Mouse (Mus musculus): Measurements from ENCODE around the gene Hinfp. TPM values are rescaled to one million over a fixed set of nuclear protein-coding genes. Genes with fewer than 3 reads are reported as not detected.

Gene Hinfp
- polyA plus RNA-seq, 1 experiment from 2014 or later: 23.6 TPM

DNA sequence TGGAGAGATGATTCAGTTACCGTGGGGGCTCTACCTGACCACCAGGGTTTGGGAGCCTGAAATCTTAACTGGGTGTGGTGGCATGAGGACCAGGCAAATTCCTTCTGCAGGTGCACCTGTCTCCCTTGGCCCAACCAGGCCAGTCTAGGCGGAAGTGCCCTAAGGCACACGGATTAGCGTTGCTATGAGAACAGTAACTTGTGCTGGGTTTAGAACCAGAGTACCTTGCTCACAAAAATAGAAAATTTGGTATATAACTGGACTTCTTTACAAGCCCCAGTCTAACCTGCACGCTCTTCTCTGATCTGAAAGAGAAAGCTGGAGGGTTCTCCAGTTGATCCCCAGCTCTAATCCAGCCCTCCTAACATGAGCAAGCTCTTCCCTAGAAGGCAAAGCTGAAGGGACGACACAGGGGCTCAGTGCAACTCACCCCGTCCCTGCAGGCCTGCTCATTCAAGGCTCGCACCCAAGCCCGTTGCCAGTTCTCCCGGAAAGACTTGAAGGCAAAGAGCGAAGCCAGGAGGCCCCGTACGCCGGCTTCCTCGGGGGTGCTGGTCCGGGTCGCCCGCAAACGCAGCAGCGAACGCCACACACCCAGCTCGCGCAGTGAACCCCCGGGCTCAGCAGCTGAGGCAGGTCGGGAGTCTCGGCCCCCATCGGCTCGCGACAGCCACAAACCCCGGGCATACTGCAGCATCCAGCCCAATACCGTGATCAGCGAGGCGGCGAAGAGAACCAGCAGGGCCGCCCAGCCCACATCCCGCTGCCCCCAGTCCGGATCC, 13.8 kb upstream of the Hinfp start:
- Histone ChIP-seq H3K27me3 (ENCODE audit: control insufficient read depth, insufficient read depth, low read length) (no peaks in the 10 kb centered on the region), H3K4me1 (ENCODE audit: control insufficient read depth, insufficient read depth, low read length) (peaks cover 21% of the 10 kb centered on the region), H3K36me3 (ENCODE audit: control insufficient read depth, insufficient read depth, low read length) (peaks cover 6% of the 10 kb centered on the region), H3K4me2 (ENCODE audit: low read depth) (peak overlapping the region; percentile 93), H3K9me3 (ENCODE audit: control insufficient read depth, low read length) (no peaks in the 10 kb centered on the region), H3K4me3 (ENCODE audit: low read depth, low read length) (peak overlapping the region; percentile 91), H3K9ac (ENCODE audit: low read length) (peak overlapping the region; percentile 85), H3K27ac (ENCODE audit: low read depth, low read length) (no peak overlapping the region)
- 3% methylated on average over 36 of the region's 37 CpGs for WGBS
- peak; percentile 49 for DNase-seq (ENCODE audit: low spot score)
- ATAC-seq (ENCODE audit: insufficient read depth, low FRiP score, low TSS enrichment): 0 out of 2 replicates have a peak, but pooled peaks have one; percentile 23

- ATAC-seq (ENCODE audit: insufficient read depth, low FRiP score, low TSS enrichment): no peak
- no peak overlapping the region for H3K27ac ChIP-seq (ENCODE audit: low read depth, low read length)
- 44% methylated on average over 3 of the region's 3 CpGs for whole genome bisulfite sequencing
Observed at GRCm38 (mm10) chr9:44318826-44319095, 13.3 kb upstream of the Hinfp start.

DNA sequence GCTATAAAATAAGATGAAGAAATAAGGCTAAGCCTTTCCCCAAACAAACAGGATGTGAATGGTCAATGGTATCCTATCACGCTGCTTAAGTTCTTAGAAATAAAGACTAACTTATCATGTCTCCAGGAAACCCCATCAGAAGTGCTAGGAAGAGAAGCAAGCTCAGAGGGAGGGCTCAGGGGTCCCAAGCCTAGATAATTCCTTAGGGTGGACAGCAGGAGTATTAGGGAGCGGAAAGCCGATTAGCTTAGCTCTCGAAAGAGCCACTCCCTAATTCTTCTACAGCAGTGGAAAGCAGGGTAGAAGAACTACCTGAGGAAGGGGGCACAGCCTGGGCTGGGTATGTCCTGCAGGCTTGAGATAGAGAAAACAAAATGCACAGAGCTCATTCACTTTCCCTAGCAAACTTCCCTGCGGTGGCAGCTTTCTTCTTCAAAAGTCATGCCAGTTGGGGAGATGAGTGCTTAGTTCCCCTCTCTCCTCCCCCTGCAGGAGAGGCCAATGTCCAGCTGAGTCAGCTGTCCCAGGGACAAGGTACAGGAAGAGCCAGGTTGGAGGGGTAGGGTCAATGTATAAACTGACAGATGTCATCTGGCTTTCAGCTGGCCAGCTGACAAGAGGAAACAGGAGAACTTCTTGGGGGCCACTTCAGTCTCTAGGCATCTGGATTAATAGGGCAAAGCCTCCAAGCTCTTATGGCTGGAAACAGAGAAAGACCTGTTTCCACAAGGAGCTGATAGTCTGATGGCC, 12.8 kb upstream of the Hinfp start:
- H3K4me2 ChIP-seq (ENCODE audit: low read depth): peak overlapping the region; percentile 93
- 70% methylated on average over 5 of the region's 5 CpGs for WGBS
- peak overlapping the region; percentile 14 for H3K9ac ChIP-seq (ENCODE audit: low read length)
- H3K9me3 ChIP-seq (ENCODE audit: control insufficient read depth, low read length): no peaks in the 10 kb centered on the region
- DNase-seq (ENCODE audit: low spot score) (no peak), ATAC-seq (ENCODE audit: insufficient read depth, low FRiP score, low TSS enrichment) (no peak)
- no peaks in the 10 kb centered on the region for H3K27me3 ChIP-seq (ENCODE audit: control insufficient read depth, insufficient read depth, low read length)
- H3K4me3 ChIP-seq (ENCODE audit: low read depth, low read length): peak overlapping the region; percentile 91; the same call in 1 of the 2 replicates
- H3K36me3 ChIP-seq (ENCODE audit: control insufficient read depth, insufficient read depth, low read length): peaks cover 12% of the 10 kb centered on the region
- H3K4me1 ChIP-seq (ENCODE audit: control insufficient read depth, insufficient read depth, low read length): peaks cover 21% of the 10 kb centered on the region
- no peak overlapping the region for H3K27ac ChIP-seq (ENCODE audit: low read depth, low read length)

More at GRCm38 (mm10) chr9:44318826-44319095, 13.3 kb upstream of the Hinfp start:
- H3K27me3 ChIP-seq (ENCODE audit: control insufficient read depth, insufficient read depth, low read length): no peaks in the 10 kb centered on the region
- DNase-seq (ENCODE audit: low spot score): no peak
- H3K36me3 ChIP-seq (ENCODE audit: control insufficient read depth, insufficient read depth, low read length): peaks cover 9% of the 10 kb centered on the region
- H3K4me2 ChIP-seq (ENCODE audit: low read depth): peak overlapping the region; percentile 93
- H3K4me1 ChIP-seq (ENCODE audit: control insufficient read depth, insufficient read depth, low read length): peaks cover 21% of the 10 kb centered on the region
- H3K4me3 ChIP-seq (ENCODE audit: low read depth, low read length): peak overlapping the region; percentile 91
- no peaks in the 10 kb centered on the region for H3K9me3 ChIP-seq (ENCODE audit: control insufficient read depth, low read length)
- H3K9ac ChIP-seq (ENCODE audit: low read length): peak overlapping the region; percentile 14; the same call in 1 of the 2 replicates

DNA sequence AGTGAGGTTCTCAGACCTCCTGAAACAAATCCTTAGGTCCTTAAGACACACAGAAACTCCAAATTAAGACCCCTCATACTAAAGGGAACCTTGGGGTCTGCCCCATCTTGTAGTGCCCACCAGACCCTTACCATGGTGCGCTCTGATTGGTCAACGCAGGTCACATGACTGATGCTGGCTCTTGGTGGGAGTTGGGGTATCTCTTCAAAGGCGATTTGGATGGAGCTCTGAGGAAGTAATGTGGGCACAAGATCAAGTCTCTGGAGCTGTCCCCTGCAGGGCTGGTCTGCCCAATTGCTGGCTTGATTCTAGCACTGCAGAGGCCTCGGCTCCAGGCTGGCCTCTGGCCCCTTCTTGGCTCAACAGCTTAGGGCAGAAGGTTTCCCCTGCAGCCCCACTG, 12.0 kb upstream of the Hinfp start:
- Histone ChIP-seq H3K4me3 (ENCODE audit: low read depth, low read length) (no peak overlapping the region), H3K9me3 (ENCODE audit: control insufficient read depth, low read length) (no peaks in the 10 kb centered on the region), H3K36me3 (ENCODE audit: control insufficient read depth, insufficient read depth, low read length) (peaks cover 13% of the 10 kb centered on the region), H3K4me2 (ENCODE audit: low read depth) (no peak overlapping the region), H3K9ac (ENCODE audit: low read length) (no peak overlapping the region), H3K4me1 (ENCODE audit: control insufficient read depth, insufficient read depth, low read length) (peaks cover 21% of the 10 kb centered on the region), H3K27me3 (ENCODE audit: control insufficient read depth, insufficient read depth, low read length) (no peaks in the 10 kb centered on the region), H3K27ac (ENCODE audit: low read depth, low read length) (no peak overlapping the region)
- ATAC-seq (ENCODE audit: insufficient read depth, low FRiP score, low TSS enrichment) (no peak), DNase-seq (ENCODE audit: low spot score) (no peak)
- WGBS: 72% methylated on average over 4 of the region's 4 CpGs

DNA sequence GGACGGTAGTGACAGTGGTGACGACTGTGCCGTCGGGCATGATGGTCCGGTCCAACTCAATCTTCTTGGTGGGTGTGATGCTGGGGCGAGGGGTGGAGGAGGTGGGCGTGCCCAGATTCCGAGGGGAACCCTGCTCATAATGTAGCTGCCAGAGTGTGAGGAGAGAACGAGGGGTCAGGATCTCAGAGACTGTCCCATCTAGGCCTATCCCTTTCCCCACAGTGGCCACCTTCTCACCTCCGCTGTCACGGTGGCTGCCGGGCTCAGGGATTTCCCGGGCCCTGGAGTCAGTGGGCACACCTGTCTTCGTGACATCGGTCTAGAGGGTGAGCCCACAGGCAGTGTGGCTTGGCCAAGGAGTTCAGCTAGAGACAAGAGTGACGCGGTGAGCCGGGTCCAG, 9.4 kb upstream of the Hinfp start:
- Histone ChIP-seq H3K4me2 (ENCODE audit: low read depth) (no peak overlapping the region), H3K9me3 (ENCODE audit: control insufficient read depth, low read length) (no peaks in the 10 kb centered on the region), H3K4me1 (ENCODE audit: control insufficient read depth, insufficient read depth, low read length) (peaks cover 20% of the 10 kb centered on the region), H3K4me3 (ENCODE audit: low read depth, low read length) (no peak overlapping the region), H3K27me3 (ENCODE audit: control insufficient read depth, insufficient read depth, low read length) (no peaks in the 10 kb centered on the region), H3K9ac (ENCODE audit: low read length) (no peak overlapping the region), H3K27ac (ENCODE audit: low read depth, low read length) (no peak overlapping the region), H3K36me3 (ENCODE audit: control insufficient read depth, insufficient read depth, low read length) (peaks cover 13% of the 10 kb centered on the region)
- DNase-seq (ENCODE audit: low spot score) (no peak), ATAC-seq (ENCODE audit: insufficient read depth, low FRiP score, low TSS enrichment) (no peak)
- 93% methylated on average over 18 of the region's 18 CpGs for WGBS

- H3K4me3 ChIP-seq (ENCODE audit: low read depth, low read length): no peak overlapping the region
- H3K36me3 ChIP-seq (ENCODE audit: control insufficient read depth, insufficient read depth, low read length): peaks cover 13% of the 10 kb centered on the region
- DNase-seq (ENCODE audit: low spot score) (no peak), ATAC-seq (ENCODE audit: insufficient read depth, low FRiP score, low TSS enrichment) (no peak)
- H3K9me3 ChIP-seq (ENCODE audit: control insufficient read depth, low read length): no peaks in the 10 kb centered on the region
- 76% methylated on average over 4 of the region's 4 CpGs for WGBS
- H3K9ac ChIP-seq (ENCODE audit: low read length): no peak overlapping the region
- no peaks in the 10 kb centered on the region for H3K27me3 ChIP-seq (ENCODE audit: control insufficient read depth, insufficient read depth, low read length)
- H3K4me2 ChIP-seq (ENCODE audit: low read depth): no peak overlapping the region
- no peak overlapping the region for H3K27ac ChIP-seq (ENCODE audit: low read depth, low read length)
- peaks cover 19% of the 10 kb centered on the region for H3K4me1 ChIP-seq (ENCODE audit: control insufficient read depth, insufficient read depth, low read length)
Observed at GRCm38 (mm10) chr9:44314257-44314547, 8.7 kb upstream of the Hinfp start.

- H3K27ac ChIP-seq (ENCODE audit: low read depth, low read length): no peak overlapping the region
- ATAC-seq (ENCODE audit: insufficient read depth, low FRiP score, low TSS enrichment): no peak
- H3K9me3 ChIP-seq (ENCODE audit: control insufficient read depth, low read length): no peaks in the 10 kb centered on the region
- H3K9ac ChIP-seq (ENCODE audit: low read length): no peak overlapping the region
- WGBS: 82% methylated on average over 19 of the region's 19 CpGs
- no peak overlapping the region for H3K4me3 ChIP-seq (ENCODE audit: low read depth, low read length)
- H3K4me2 ChIP-seq (ENCODE audit: low read depth): no peak overlapping the region
- H3K27me3 ChIP-seq (ENCODE audit: control insufficient read depth, insufficient read depth, low read length): no peaks in the 10 kb centered on the region
- peaks cover 13% of the 10 kb centered on the region for H3K4me1 ChIP-seq (ENCODE audit: control insufficient read depth, insufficient read depth, low read length)
- peaks cover 13% of the 10 kb centered on the region for H3K36me3 ChIP-seq (ENCODE audit: control insufficient read depth, insufficient read depth, low read length)
- no peak for DNase-seq (ENCODE audit: low spot score)
Observed at GRCm38 (mm10) chr9:44313476-44314256, 8.2 kb upstream of the Hinfp start.

- Histone ChIP-seq H3K9ac (ENCODE audit: low read length) (peak overlapping the region; percentile 19; the same call in 1 of the 2 replicates), H3K4me2 (ENCODE audit: low read depth) (peak overlapping the region; percentile 8; the same call in 1 of the 2 replicates), H3K27me3 (ENCODE audit: control insufficient read depth, insufficient read depth, low read length) (no peaks in the 10 kb centered on the region), H3K9me3 (ENCODE audit: control insufficient read depth, low read length) (no peaks in the 10 kb centered on the region), H3K4me1 (ENCODE audit: control insufficient read depth, insufficient read depth, low read length) (peaks cover 6% of the 10 kb centered on the region), H3K4me3 (ENCODE audit: low read depth, low read length) (no peak overlapping the region), H3K27ac (ENCODE audit: low read depth, low read length) (peak overlapping the region; percentile 42; the same call in 1 of the 2 replicates), H3K36me3 (ENCODE audit: control insufficient read depth, insufficient read depth, low read length) (peaks cover 13% of the 10 kb centered on the region)
- 0 out of 2 replicates have a peak, but pooled peaks have one; percentile 41 for ATAC-seq (ENCODE audit: insufficient read depth, low FRiP score, low TSS enrichment)
- WGBS: 8% methylated on average over 27 of the region's 27 CpGs
- peak; percentile 38 for DNase-seq (ENCODE audit: low spot score)
Observed at GRCm38 (mm10) chr9:44311136-44312134, 6.0 kb upstream of the Hinfp start.

Data from neural tube, embryonic 11.5 days (tissue).